Mouse (Mus musculus) CH12.LX (cell line): Measurements from ENCODE around the gene Ubash3b.

Experiments
- EP300 ChIP-seq: IDR thresholded peaks from 2 replicates; pipeline ENCODE4 v1.6.1; 2011; ENCODE audit warnings: low read length, improper control_type of control experiment
- ETS1 ChIP-seq: conservative IDR thresholded peaks from 2 replicates; pipeline ENCODE4 v1.6.1; 2012; ENCODE audit warnings: low read depth, mild to moderate bottlenecking, inconsistent platforms, low read length, improper control_type of control experiment, moderate library complexity
- MXI1 ChIP-seq: IDR thresholded peaks from 2 replicates; pipeline ENCODE4 v1.6.1; 2011; ENCODE audit warnings: mild to moderate bottlenecking, low read depth, low read length, improper control_type of control experiment
- POLR2A ChIP-seq: IDR thresholded peaks from 2 replicates; pipeline ENCODE4 v1.6.1; 2011; ENCODE audit warnings: low read depth, mild to moderate bottlenecking, improper control_type of control experiment, low read length
- RCOR1 ChIP-seq: conservative IDR thresholded peaks from 2 replicates; pipeline ENCODE4 v1.6.1; 2012; ENCODE audit warnings: low read depth, mild to moderate bottlenecking, inconsistent platforms, low read length, improper control_type of control experiment
- SMC3 ChIP-seq: IDR thresholded peaks from 2 replicates; pipeline ENCODE4 v1.6.1; 2011; ENCODE audit warnings: low read depth, low read length, improper control_type of control experiment

DNA sequence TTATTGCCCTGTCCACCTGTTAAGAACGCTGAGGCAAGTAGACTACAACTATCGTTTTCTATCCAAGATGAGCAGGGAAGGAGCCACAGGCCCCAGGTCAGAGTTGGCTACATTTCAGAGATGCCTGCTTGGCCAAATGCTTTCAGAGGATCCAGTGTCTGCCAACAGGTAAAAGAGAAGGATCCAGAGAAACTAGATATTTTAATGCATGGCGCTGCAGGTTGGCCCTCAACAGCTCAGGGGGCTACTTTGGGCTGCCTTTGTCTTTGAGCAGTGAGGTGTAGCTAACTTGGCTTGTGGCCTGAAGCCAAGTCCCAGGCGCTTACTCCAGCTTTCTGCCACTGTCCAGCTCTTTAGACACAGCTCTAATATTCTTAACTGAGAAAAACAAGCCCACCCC lies 10.0 kb downstream of the Ubash3b start:
- TF ChIP-seq POLR2A (no peak), MXI1 (no peak), SMC3 (no peak), EP300 (no peak), RCOR1 (no peak), ETS1 (no peak)
